Mouse (Mus musculus) lung, embryonic 15.5 days (tissue): ENCODE measurements around the gene Thap7. TPM values are rescaled to one million over a fixed set of nuclear protein-coding genes. Genes with fewer than 3 reads are reported as not detected.
"Not testable (repeated sequence)": the region's sequence is repeated elsewhere in the genome, so short reads cannot be mapped to it uniquely, and the experiment has no call there.

Source experiments
- ATAC-seq: fragments of 200-750 bp; cut with Nextera tagmentation; 2 replicates; pipeline ENCODE4 v1.8.0; 2017; ENCODE audit warnings: moderate number of reproducible peaks, borderline replicate concordance; ENCODE audit not compliant: low FRiP score, low TSS enrichment; ENCODE audit errors: extremely low read depth
- H3K27ac ChIP-seq: fragments of 300-500 bp; sonication (generic); 2 replicates; pipeline ENCODE4 v1.5.1; 2015; ENCODE audit warnings: moderate library complexity, mild to moderate bottlenecking, inconsistent platforms
- H3K27me3 ChIP-seq: fragments of 300-500 bp; sonication (generic); 2 replicates; pipeline ENCODE4 v1.6.1; 2015; ENCODE audit warnings: inconsistent platforms
- H3K36me3 ChIP-seq: fragments of 300-500 bp; sonication (generic); 2 replicates; pipeline ENCODE4 v1.6.1; 2015; ENCODE audit warnings: inconsistent platforms
- H3K4me1 ChIP-seq: fragments of 300-500 bp; sonication (generic); 2 replicates; pipeline ENCODE4 v1.6.1; 2015; ENCODE audit warnings: inconsistent platforms
- H3K4me2 ChIP-seq: fragments of 300-500 bp; sonication (generic); 2 replicates; pipeline ENCODE4 v1.6.1; 2015; ENCODE audit warnings: inconsistent platforms, mild to moderate bottlenecking, moderate library complexity
- H3K4me3 ChIP-seq: fragments of 300-500 bp; sonication (generic); 2 replicates; pipeline ENCODE4 v1.5.1; 2015; ENCODE audit warnings: mild to moderate bottlenecking, inconsistent platforms
- H3K9ac ChIP-seq: fragments of 300-500 bp; sonication (generic); 2 replicates; pipeline ENCODE4 v1.6.1; 2015; ENCODE audit warnings: inconsistent platforms
- H3K9me3 ChIP-seq: fragments of 300-500 bp; sonication (generic); 2 replicates; pipeline ENCODE4 v1.6.1; 2016; ENCODE audit warnings: inconsistent platforms
- WGBS: fragments of 180-500 bp; shearing (Covaris S2); methylation state at CpG from one replicate; pipeline ENCODE4 v1.1.7; 2015; 5-methylcytosine and 5-hydroxymethylcytosine counted together
- polyA plus RNA-seq: library from polyadenylated mRNA; unstranded; fragments of >200 nt; fragmentation: Nextera tagmentation; extraction: Ambion mirVana; gene quantifications from 2 replicates; pipeline ENCODE4 v1.2.1, GENCODE M21; 2015

The Thap7 gene
- polyA plus RNA-seq, 1 experiment from 2014 or later = 54.5 TPM

DNA sequence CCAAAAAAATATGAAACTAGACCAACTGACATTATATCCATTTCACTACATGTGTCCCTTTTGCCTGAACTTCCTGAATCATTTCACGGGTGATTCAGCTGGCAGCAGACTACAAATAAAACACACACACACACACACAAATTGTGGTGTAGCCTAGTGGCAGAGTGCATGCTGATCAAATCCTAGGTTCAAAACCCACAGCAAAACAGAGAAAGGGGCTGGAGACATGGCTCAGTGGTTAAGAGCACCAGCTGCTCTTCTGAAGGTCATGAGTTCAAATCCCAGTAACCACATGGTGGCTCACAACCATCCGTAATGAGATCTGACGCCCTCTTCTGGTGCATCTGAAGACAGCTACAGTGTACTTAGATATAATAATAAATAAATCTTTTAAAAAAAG lies 22.9 kb downstream of the Thap7 start:
- WGBS = 17% methylated on average over 3 of the region's 3 CpGs
- Histone ChIP-seq H3K4me1 (peaks cover 15% of the 10 kb centered on the region), H3K4me3 (peak overlapping the region; percentile 67), H3K4me2 (peak overlapping the region; percentile 72), H3K9ac (peak overlapping the region; percentile 73), H3K27ac (peak overlapping the region; percentile 95), H3K36me3 (peaks cover 15% of the 10 kb centered on the region)
- H3K9me3 ChIP-seq, ATAC-seq, H3K27me3 ChIP-seq: not testable (repeated sequence)

DNA sequence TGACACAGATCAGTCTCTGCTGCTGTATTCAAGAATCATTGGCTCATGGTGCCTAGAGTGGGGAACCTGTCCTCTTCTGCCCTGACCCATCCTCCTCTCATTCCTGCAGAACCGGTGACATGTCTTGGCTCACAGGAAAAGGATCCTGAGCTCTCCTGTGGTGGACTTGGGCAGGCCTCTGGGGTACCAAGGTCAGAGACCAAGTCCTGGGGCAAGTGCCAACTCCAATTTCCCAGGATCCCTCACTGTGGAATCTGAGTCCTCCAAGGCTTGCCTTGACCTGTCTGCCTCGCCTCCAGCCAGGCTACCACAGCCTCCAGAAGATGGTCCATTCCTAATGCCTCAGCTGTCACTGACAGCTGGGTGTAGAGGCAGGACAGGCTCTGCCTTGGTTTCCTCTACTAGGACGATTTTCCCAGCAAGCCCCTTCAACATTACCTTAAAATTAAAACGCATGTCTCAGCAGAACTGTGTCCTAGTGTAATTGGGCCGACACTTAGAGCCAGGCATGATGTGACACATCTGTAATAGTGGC lies 23.9 kb downstream of the Thap7 start:
- peaks cover 5% of the 10 kb centered on the region for H3K36me3 ChIP-seq
- peaks cover 15% of the 10 kb centered on the region for H3K4me1 ChIP-seq
- no peaks in the 10 kb centered on the region for H3K9me3 ChIP-seq
- no peak overlapping the region for H3K27ac ChIP-seq
- H3K9ac ChIP-seq = no peak overlapping the region
- no peak overlapping the region for H3K4me2 ChIP-seq
- H3K27me3 ChIP-seq = no peaks in the 10 kb centered on the region; the same call in 1 of the 2 replicates
- no peak for ATAC-seq
- H3K4me3 ChIP-seq = no peak overlapping the region
- 82% methylated on average over 5 of the region's 5 CpGs for WGBS

DNA sequence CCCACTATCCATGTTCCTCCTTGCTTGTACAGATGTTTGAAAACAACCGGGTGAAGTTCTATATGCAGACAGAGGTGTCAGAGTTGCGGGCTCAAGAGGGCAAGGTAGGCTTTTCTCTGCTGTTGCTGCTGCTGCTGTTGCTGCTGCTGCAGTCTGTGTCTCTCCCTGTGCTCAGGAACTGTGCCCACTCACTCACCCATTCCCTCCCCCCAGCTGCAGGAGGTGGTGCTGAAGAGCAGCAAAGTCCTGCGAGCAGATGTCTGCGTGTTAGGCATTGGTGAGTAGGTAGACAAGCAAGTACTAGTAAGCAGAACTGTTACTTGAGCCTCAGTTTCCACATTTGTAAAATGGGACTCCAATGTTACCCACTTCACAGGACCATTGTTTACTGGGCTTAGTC lies 28.3 kb downstream of the Thap7 start:
- Histone ChIP-seq H3K36me3 (no peaks in the 10 kb centered on the region), H3K27me3 (no peaks in the 10 kb centered on the region; the same call in 1 of the 2 replicates), H3K27ac (no peak overlapping the region), H3K9ac (no peak overlapping the region), H3K4me3 (no peak overlapping the region), H3K4me1 (no peaks in the 10 kb centered on the region), H3K9me3 (no peaks in the 10 kb centered on the region), H3K4me2 (no peak overlapping the region)
- 62% methylated on average over 4 of the region's 4 CpGs for WGBS
- no peak for ATAC-seq

- Histone ChIP-seq H3K27me3 (no peaks in the 10 kb centered on the region; the same call in 1 of the 2 replicates), H3K4me3 (no peak overlapping the region), H3K4me1 (0 out of 2 replicates have a peak, but pooled peaks cover 5% of the 10 kb centered on the region), H3K27ac (no peak overlapping the region), H3K36me3 (no peaks in the 10 kb centered on the region), H3K9ac (no peak overlapping the region), H3K9me3 (no peaks in the 10 kb centered on the region), H3K4me2 (no peak overlapping the region)
- ATAC-seq = peak; percentile 65; the same call in 1 of the 2 replicates
- WGBS = 26% methylated on average over 10 of the region's 10 CpGs
Observed at GRCm38 (mm10) chr16:17499249-17499883, 31.6 kb downstream of the Thap7 start.

GRCm38 (mm10) chr16:17496499-17497305 lies 34.2 kb downstream of the Thap7 start:
- no peaks in the 10 kb centered on the region for H3K27me3 ChIP-seq
- ATAC-seq = peak; percentile 16; the same call in 1 of the 2 replicates
- 0 out of 2 replicates have a peak, but pooled peaks cover 5% of the 10 kb centered on the region for H3K4me1 ChIP-seq
- H3K36me3 ChIP-seq = no peaks in the 10 kb centered on the region
- WGBS = 50% methylated on average over 2 of the region's 2 CpGs
- no peaks in the 10 kb centered on the region for H3K9me3 ChIP-seq
- no peak overlapping the region for H3K9ac ChIP-seq
- H3K4me3 ChIP-seq = no peak overlapping the region
- H3K4me2 ChIP-seq = no peak overlapping the region
- H3K27ac ChIP-seq = no peak overlapping the region

GRCm38 (mm10) chr16:17491896-17492561 lies 38.9 kb downstream of the Thap7 start:
- peaks cover 16% of the 10 kb centered on the region; the same call in 1 of the 2 replicates for H3K4me1 ChIP-seq
- H3K4me3 ChIP-seq = no peak overlapping the region
- no peak overlapping the region for H3K4me2 ChIP-seq
- no peak for ATAC-seq
- WGBS = 74% methylated on average over 5 of the region's 5 CpGs
- no peak overlapping the region for H3K9ac ChIP-seq
- H3K9me3 ChIP-seq = no peaks in the 10 kb centered on the region
- peaks cover 18% of the 10 kb centered on the region for H3K27me3 ChIP-seq
- 0 out of 2 replicates have a peak, but pooled peaks cover 5% of the 10 kb centered on the region for H3K36me3 ChIP-seq
- no peak overlapping the region for H3K27ac ChIP-seq

DNA sequence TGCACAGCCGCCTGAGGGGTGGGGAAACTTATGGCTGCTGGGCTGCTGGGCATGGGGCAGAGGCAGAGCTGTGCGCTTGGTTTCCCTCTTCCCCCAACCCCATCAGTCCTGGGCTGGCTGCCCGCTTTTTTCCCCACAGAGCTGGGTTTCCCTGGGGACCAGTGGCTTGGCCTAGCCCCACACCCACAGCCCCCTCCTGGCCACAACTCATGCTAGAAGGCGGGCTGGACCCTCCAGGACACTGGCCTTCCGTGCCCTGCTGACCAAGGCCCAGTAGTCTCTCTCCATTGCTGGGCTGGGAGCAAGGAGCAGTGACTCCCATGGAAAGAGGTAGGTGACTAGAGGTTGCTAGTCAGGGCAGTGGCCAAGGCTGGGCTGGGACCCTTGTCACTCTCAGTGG lies 39.8 kb downstream of the Thap7 start:
- WGBS = 86% methylated on average over 5 of the region's 5 CpGs
- peaks cover 18% of the 10 kb centered on the region for H3K27me3 ChIP-seq
- H3K9me3 ChIP-seq = no peaks in the 10 kb centered on the region
- H3K27ac ChIP-seq = no peak overlapping the region
- peaks cover 15% of the 10 kb centered on the region for H3K4me1 ChIP-seq
- H3K4me3 ChIP-seq = no peak overlapping the region
- no peak for ATAC-seq
- no peak overlapping the region for H3K4me2 ChIP-seq
- peaks cover 9% of the 10 kb centered on the region; the same call in 1 of the 2 replicates for H3K36me3 ChIP-seq
- no peak overlapping the region for H3K9ac ChIP-seq

- Histone ChIP-seq H3K4me3 (peak within 1 kb of the TSS; percentile 47), H3K4me1 (peaks cover 17% of the 10 kb centered on the region), H3K27ac (no peak within 1 kb of the TSS), H3K36me3 (peaks cover 23% of the 10 kb centered on the region), H3K9ac (peak within 1 kb of the TSS; percentile 52), H3K4me2 (peak within 1 kb of the TSS; percentile 78), H3K9me3 (no peaks in the 10 kb centered on the region), H3K27me3 (peaks cover 18% of the 10 kb centered on the region)
- WGBS = 1% methylated on average over 43 of the region's 47 CpGs
- peak; percentile 63; the same call in 1 of the 2 replicates for ATAC-seq
Observed at GRCm38 (mm10) chr16:17489469-17490111, 41.3 kb downstream of the Thap7 start, which contains the start of gene Aifm3. Aifm3 (plus strand) TSS chr16:17489611.

DNA sequence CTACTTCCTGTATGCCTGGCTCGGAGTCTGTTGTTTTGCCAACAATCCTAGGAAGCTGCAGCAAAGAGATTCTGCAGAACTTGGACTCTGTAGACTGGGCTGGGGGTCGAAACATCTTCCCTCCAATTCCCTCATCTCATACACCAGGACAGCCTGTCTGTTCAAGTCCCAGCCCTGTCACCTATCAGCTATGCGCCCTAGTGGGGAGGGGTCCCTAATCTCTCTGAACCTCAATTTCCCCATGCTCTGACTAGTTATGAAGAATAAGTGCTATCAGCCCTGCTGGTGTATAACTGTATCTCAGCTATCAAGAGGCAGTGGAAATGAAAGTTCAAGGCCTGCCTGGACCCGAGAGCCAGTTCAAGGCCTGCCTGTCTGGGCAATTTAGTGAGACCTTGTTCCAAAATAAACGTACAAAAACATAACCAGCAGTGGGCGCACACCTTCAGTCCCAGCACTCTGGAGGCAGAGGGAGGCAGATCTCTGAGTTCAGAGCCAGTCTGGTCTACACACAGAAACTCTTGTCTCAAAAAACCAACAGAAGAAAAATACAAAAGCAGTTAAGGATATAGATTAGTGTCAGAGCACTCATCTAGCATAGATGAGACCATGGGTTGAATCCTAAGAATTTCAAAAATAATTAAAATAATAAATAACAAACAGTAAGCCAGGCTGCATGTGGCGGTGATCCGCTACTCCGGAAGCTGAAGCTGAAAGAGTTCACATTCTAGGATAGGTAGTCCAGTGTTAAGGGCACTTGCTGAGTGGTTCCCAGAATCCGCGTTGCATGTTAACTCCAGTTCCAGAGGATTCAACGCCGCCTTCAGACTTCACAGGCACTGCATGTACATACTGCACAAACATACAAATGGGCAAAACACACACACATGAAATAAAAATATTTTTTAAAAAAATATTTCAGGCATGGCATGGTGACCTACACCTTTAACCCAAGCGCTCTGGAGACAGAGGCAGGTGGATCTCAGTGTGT lies 42.2 kb downstream of the Thap7 start:
- Histone ChIP-seq H3K4me1 (peaks cover 17% of the 10 kb centered on the region), H3K4me3 (peak overlapping the region; percentile 47), H3K9me3 (no peaks in the 10 kb centered on the region), H3K27ac (no peak overlapping the region), H3K4me2 (peak overlapping the region; percentile 78), H3K9ac (no peak overlapping the region; the same call in 1 of the 2 replicates), H3K36me3 (peaks cover 31% of the 10 kb centered on the region), H3K27me3 (peaks cover 18% of the 10 kb centered on the region)
- 39% methylated on average over 14 of the region's 14 CpGs for WGBS
- no peak for ATAC-seq

- H3K9ac ChIP-seq = no peak overlapping the region
- ATAC-seq = no peak
- no peak overlapping the region for H3K27ac ChIP-seq
- peaks cover 17% of the 10 kb centered on the region for H3K4me1 ChIP-seq
- no peak overlapping the region for H3K4me2 ChIP-seq
- 22% methylated on average over 3 of the region's 3 CpGs for WGBS
- H3K9me3 ChIP-seq = no peaks in the 10 kb centered on the region
- H3K27me3 ChIP-seq = peaks cover 18% of the 10 kb centered on the region
- no peak overlapping the region for H3K4me3 ChIP-seq
- peaks cover 45% of the 10 kb centered on the region for H3K36me3 ChIP-seq
Observed at GRCm38 (mm10) chr16:17486505-17486904, 44.4 kb downstream of the Thap7 start.
